Mouse (Mus musculus): ENCODE measurements around the gene Pak2.

GRCm38 (mm10) chr16:31992039-31992438 lies 87.1 kb downstream of the Pak2 start:
- TF ChIP-seq POLR2A (IDR thresholded peaks at IDR 0.05; ENCODE audit: borderline replicate concordance, insufficient read depth, low read length) (no peak), CTCF (IDR thresholded peaks at IDR 0.05; ENCODE audit: borderline replicate concordance, insufficient read depth, low read depth, low read length) (no peak)

Measured in cerebellum, adult 2 months (tissue).